Mouse (Mus musculus) left cerebral cortex, adult 2 months (tissue): ENCODE results near the gene Hsd17b14. TPM values are rescaled to one million over a fixed set of nuclear protein-coding genes. Genes with fewer than 3 reads are reported as not detected.

ENCODE experiments used
- DNase-seq, 2 experiments: peaks; one replicate each; pipeline ENCODE4 v3.0.0; 2021 to 2022; ENCODE audit warnings: low spot score in 2 of 2, mixed read lengths in 1 of 2; ENCODE audit errors: extremely low spot score in 1 of 2
- H3K27ac ChIP-seq: fragments of 200-600 bp; 2 replicates; pipeline ENCODE4 v1.8.1; 2022
- H3K4me3 ChIP-seq: fragments of 200-600 bp; 2 replicates; pipeline ENCODE4 v1.8.1; 2022
- CTCF ChIP-seq: fragments of 200-600 bp; IDR thresholded peaks from 2 replicates; pipeline ENCODE4 v1.8.1; 2022; ENCODE audit warnings: antibody characterized with exemption, mild to moderate bottlenecking, moderate library complexity
- intact Hi-C: fragments of 180-260 bp; cut with DNase I; formaldehyde crosslinking; loops from one replicate; pipeline ENCODE4 v1.15.1; 2025
- total RNA-seq, 2 experiments: library from RNA; stranded (reverse); gene quantifications; 2 replicates each; pipeline ENCODE4 v1.2.3; 2021

Hsd17b14 gene
- total RNA-seq, 2 experiments from 2014 or later = 0.61 to 0.68 TPM

- Histone ChIP-seq H3K4me3 (no peak overlapping the region), H3K27ac (no peak overlapping the region)
- peak; percentile 92 for TF ChIP-seq CTCF
- intact Hi-C loops = no loop called here
- peak; percentile 69 to 79 for DNase-seq
Measured at GRCm38 (mm10) chr7:45555787-45556186, 1.1 kb downstream of the Hsd17b14 start.

- TF ChIP-seq CTCF = no peak
- intact Hi-C loops = no loop called here
- no peak for DNase-seq
- no peak overlapping the region for H3K27ac ChIP-seq
- H3K4me3 ChIP-seq = no peak overlapping the region
Measured at GRCm38 (mm10) chr7:45558907-45559306, 4.2 kb downstream of the Hsd17b14 start.

- intact Hi-C loops = loop anchor here (2.0 kb wide), 2 partner anchors 33 to 83 kb away; no protein-coding TSS in a partner anchor
- no peak overlapping the region for H3K27ac ChIP-seq
- no peak for DNase-seq
- H3K4me3 ChIP-seq = no peak overlapping the region
- TF ChIP-seq CTCF = no peak
Measured at GRCm38 (mm10) chr7:45560241-45560640, 5.5 kb downstream of the Hsd17b14 start.

- H3K27ac ChIP-seq = no peak overlapping the region
- intact Hi-C loops = loop anchor here (2.0 kb wide), 2 partner anchors 32 to 84 kb away; no protein-coding TSS in a partner anchor
Measured at GRCm38 (mm10) chr7:45560843-45561623, 6.3 kb downstream of the Hsd17b14 start.

GRCm38 (mm10) chr7:45561624-45562520 is 7.2 kb downstream of the Hsd17b14 start:
- DNase-seq = no peak
- H3K27ac ChIP-seq = no peak overlapping the region
- TF ChIP-seq CTCF = no peak
- intact Hi-C loops = loop anchor here (2.0 kb wide), 2 partner anchors 31 to 85 kb away; no protein-coding TSS in a partner anchor
- no peak overlapping the region for H3K4me3 ChIP-seq

More at GRCm38 (mm10) chr7:45560843-45561623, 6.3 kb downstream of the Hsd17b14 start:
- peak; percentile 77 to 88 for DNase-seq
- no peak overlapping the region for H3K4me3 ChIP-seq
- TF ChIP-seq CTCF = peak; percentile 93

- DNase-seq = no peak
- Histone ChIP-seq H3K27ac (no peak overlapping the region), H3K4me3 (no peak overlapping the region)
- intact Hi-C loops = no loop called here
- TF ChIP-seq CTCF = no peak
Measured at GRCm38 (mm10) chr7:45564811-45565210, 10.1 kb downstream of the Hsd17b14 start.

- TF ChIP-seq CTCF = no peak
- Histone ChIP-seq H3K27ac (no peak overlapping the region), H3K4me3 (no peak overlapping the region)
- intact Hi-C loops = no loop called here
- no peak for DNase-seq
Measured at GRCm38 (mm10) chr7:45565446-45565845, 10.8 kb downstream of the Hsd17b14 start.

GRCm38 (mm10) chr7:45567112-45567779 is 12.6 kb downstream of the Hsd17b14 start:
- TF ChIP-seq CTCF = no peak
- no peak for DNase-seq
- intact Hi-C loops = no loop called here
- Histone ChIP-seq H3K27ac (peak overlapping the region; percentile 86), H3K4me3 (no peak overlapping the region; the same call in 1 of the 2 replicates)

GRCm38 (mm10) chr7:45567780-45568516 is 13.3 kb downstream of the Hsd17b14 start:
- TF ChIP-seq CTCF = no peak
- Histone ChIP-seq H3K4me3 (peak overlapping the region; percentile 49), H3K27ac (peak overlapping the region; percentile 86)
- intact Hi-C loops = no loop called here
- peak; percentile 82 to 89 for DNase-seq

- peak overlapping the region; percentile 86 for H3K27ac ChIP-seq
- H3K4me3 ChIP-seq = no peak overlapping the region
- no peak for TF ChIP-seq CTCF
- intact Hi-C loops = no loop called here
- no peak for DNase-seq
Measured at GRCm38 (mm10) chr7:45568601-45569473, 14.1 kb downstream of the Hsd17b14 start.
